Mouse (Mus musculus): ENCODE results near the gene Il1f10. TPM values are rescaled to one million over a fixed set of nuclear protein-coding genes. Genes with fewer than 3 reads are reported as not detected.

The Il1f10 gene
- not detected for total RNA-seq (2018; cell fraction: chromatin; rRNA removed)
- not detected for total RNA-seq (2018; cell fraction: cytosol; rRNA removed)
- not detected for total RNA-seq (2018; cell fraction: nucleus; rRNA removed)
- polyA plus RNA-seq (2018): not detected in 3 replicates

DNA sequence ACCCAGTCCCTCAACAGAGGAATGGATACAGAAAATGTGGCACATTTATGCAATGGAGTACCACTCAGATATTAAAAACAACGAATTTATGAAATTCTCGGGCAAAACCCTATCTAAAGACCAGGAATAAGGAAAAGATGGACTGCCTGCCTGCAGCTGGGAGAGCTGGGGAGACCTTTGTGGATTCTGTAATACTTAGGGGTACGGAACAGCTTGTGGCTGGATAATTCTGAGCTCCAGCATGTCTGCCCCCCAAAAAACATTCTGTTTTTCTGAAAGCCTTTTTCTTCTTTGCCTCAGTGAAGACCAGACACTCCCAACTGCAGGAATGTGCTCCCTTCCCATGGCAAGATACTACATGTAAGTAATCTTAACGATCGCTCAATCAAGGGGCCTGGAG lies at the start of gene Il1f10:
Il1f10 (plus strand) TSS at position 301 of the 400 bp plus-strand sequence.
- no peaks in the 10 kb centered on the region for H3K36me3 ChIP-seq (ENCODE audit: inconsistent target)
- H3K4me3 ChIP-seq (ENCODE audit: inconsistent target): no peak within 1 kb of the TSS
- H3K79me2 ChIP-seq (ENCODE audit: inconsistent target): no peaks in the 10 kb centered on the region
- WGBS (ENCODE audit: missing documents): 88% methylated on average over 5 of the region's 5 CpGs
- no peak within 1 kb of the TSS for H3K27ac ChIP-seq

- Histone ChIP-seq H3K27ac (no peak overlapping the region), H3K79me2 (ENCODE audit: inconsistent target) (no peaks in the 10 kb centered on the region), H3K4me3 (ENCODE audit: inconsistent target) (no peak overlapping the region), H3K36me3 (ENCODE audit: inconsistent target) (no peaks in the 10 kb centered on the region)
- WGBS (ENCODE audit: missing documents): 100% methylated on average over 1 of the region's 1 CpGs
These were observed 23.5 kb upstream of the Il1f10 start for GRCm38 (mm10) chr2:24267503-24267902.

DNA sequence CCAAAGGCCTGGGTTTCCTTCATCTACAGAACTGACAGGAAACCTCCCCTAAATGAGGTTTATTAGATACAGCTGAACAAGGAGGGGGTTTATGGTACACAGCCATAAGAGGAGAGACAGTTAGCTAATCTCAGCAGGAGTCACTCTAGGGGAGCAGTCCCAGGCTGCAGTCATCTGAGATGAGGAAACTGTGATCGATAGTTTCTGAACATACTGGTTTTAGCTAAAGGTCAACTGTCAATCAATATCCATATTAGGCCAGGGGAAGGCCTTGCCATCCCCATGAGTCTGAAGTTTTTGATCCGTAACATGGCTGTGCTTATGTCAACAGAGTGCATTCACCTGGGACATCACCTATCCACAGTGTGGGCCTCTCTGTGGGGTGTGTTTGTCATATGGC lies 17.4 kb upstream of the Il1f10 start:
- 90% methylated on average over 2 of the region's 2 CpGs for WGBS (ENCODE audit: missing documents)
- Histone ChIP-seq H3K79me2 (ENCODE audit: inconsistent target) (no peaks in the 10 kb centered on the region), H3K36me3 (ENCODE audit: inconsistent target) (no peaks in the 10 kb centered on the region), H3K27ac (no peak overlapping the region), H3K4me3 (ENCODE audit: inconsistent target) (no peak overlapping the region)

GRCm38 (mm10) chr2:24275146-24275545 lies 15.8 kb upstream of the Il1f10 start:
- Histone ChIP-seq H3K27ac (no peak overlapping the region), H3K36me3 (ENCODE audit: inconsistent target) (no peaks in the 10 kb centered on the region), H3K79me2 (ENCODE audit: inconsistent target) (no peaks in the 10 kb centered on the region), H3K4me3 (ENCODE audit: inconsistent target) (no peak overlapping the region)
- 44% methylated on average over 1 of the region's 1 CpGs for WGBS (ENCODE audit: missing documents)

DNA sequence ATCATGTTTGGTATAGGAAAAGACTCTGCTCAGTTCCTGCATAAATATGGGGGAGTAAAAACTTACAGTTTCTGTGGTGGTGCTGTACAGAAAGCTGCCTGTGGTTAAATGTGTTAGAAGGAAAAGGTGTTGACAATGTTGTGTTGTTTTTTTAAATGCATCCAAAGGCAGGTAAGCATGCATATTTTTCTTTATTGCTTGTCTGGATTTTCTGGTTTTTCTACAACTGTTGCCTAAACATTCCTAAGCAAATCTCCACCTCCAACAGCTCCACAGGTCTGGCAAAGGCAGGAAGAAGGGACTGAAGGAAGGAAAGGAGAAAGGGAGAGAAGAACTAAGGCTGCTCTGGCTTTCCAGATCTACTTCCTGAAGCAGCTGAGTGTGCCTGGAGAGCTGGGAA lies 14.3 kb upstream of the Il1f10 start, which contains the start of gene Il1f5:
Il1f5 (plus strand) TSS at position 301 of the 400 bp plus-strand sequence.
- Histone ChIP-seq H3K36me3 (ENCODE audit: inconsistent target) (no peaks in the 10 kb centered on the region), H3K79me2 (ENCODE audit: inconsistent target) (no peaks in the 10 kb centered on the region), H3K4me3 (ENCODE audit: inconsistent target) (no peak within 1 kb of the TSS), H3K27ac (no peak within 1 kb of the TSS)

DNA sequence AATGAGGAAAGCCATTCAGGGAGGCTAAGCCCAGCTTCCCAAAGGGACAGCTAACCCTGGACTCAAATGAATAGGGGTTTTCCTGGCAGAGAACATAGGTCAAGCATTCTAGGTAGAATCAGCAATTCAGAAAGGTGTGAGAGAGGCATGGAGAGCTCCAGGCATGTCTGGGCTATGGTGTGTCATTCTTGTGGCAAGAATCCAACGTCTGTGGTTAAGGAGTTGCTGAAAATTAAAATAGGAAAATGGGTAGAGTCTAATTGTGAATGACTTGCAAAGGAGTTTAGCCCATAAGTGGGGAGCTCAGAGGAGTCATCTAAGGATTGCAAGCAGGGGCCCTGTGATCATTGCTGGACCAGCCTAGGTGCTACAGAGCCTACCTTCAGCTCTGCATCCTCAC lies 3.6 kb downstream of the Il1f10 start:
- Histone ChIP-seq H3K79me2 (ENCODE audit: inconsistent target) (no peaks in the 10 kb centered on the region), H3K36me3 (ENCODE audit: inconsistent target) (no peaks in the 10 kb centered on the region), H3K27ac (no peak overlapping the region), H3K4me3 (ENCODE audit: inconsistent target) (no peak overlapping the region)
- WGBS (ENCODE audit: missing documents): 0% methylated on average over 1 of the region's 1 CpGs

GRCm38 (mm10) chr2:24296837-24297236 lies 5.8 kb downstream of the Il1f10 start:
- 3% methylated on average over 3 of the region's 3 CpGs for WGBS (ENCODE audit: missing documents)
- no peaks in the 10 kb centered on the region for H3K79me2 ChIP-seq (ENCODE audit: inconsistent target)
- H3K27ac ChIP-seq: no peak overlapping the region
- H3K36me3 ChIP-seq (ENCODE audit: inconsistent target): no peaks in the 10 kb centered on the region
- no peak overlapping the region for H3K4me3 ChIP-seq (ENCODE audit: inconsistent target)

DNA sequence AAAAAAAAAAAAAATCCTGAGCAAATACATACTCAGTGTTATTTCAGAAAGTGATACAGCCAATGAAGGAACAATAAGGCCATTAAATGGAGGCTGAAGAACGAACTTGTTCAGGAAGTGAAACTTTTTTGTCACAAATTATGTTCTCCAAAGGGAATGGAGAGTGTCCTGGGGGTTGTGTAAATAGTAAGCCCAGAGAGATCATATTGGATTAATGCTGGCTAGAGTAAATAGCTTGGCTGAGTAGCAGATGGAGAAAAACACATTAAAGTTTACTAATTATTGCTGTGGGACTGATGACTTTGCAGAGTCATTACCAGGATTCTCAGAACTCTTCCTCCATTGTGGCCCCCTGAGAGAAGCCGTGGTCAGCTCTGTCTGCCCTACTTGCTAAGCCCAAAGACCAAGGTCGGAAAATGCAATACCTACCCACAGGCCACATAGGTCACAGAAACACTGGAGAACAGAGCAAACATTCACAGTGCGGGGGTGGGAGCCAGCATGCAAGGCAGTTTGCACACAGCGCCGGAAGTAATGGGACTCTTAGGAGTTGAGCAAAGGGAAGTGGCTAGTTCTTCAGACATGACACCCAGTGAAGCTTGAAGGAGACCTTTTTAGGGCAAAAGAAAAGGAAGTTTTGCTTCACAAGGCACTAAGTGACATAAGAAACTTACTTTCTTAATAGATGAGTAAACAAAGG lies 20.5 kb downstream of the Il1f10 start:
- H3K79me2 ChIP-seq (ENCODE audit: inconsistent target): no peaks in the 10 kb centered on the region
- peak overlapping the region; percentile 54 for H3K27ac ChIP-seq
- H3K36me3 ChIP-seq (ENCODE audit: inconsistent target): no peaks in the 10 kb centered on the region
- H3K4me3 ChIP-seq (ENCODE audit: inconsistent target): no peak overlapping the region
- 9% methylated on average over 6 of the region's 6 CpGs for WGBS (ENCODE audit: missing documents)

DNA sequence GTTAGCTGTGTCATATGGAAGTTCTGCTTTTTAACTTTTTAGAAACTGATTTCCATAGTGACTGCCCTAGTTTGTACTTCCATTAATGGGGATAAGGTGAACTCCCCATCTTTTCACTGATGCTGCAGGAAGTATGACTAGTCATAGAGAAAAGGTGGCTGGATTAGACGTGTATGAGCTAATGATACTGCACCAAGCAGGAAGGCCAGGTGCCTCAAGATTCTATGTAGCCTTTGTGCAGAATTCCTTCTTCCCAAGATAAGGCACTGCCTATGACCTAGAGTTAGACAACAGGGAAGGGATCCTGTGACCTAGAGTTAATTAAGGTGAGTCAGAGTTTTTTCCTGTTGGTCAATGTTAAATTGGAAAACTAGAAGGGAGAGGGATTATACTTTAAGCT lies 25.9 kb downstream of the Il1f10 start:
- Histone ChIP-seq H3K36me3 (ENCODE audit: inconsistent target) (no peaks in the 10 kb centered on the region), H3K4me3 (ENCODE audit: inconsistent target) (no peak overlapping the region), H3K79me2 (ENCODE audit: inconsistent target) (no peaks in the 10 kb centered on the region), H3K27ac (no peak overlapping the region)
- whole genome bisulfite sequencing (ENCODE audit: missing documents): 75% methylated on average over 1 of the region's 1 CpGs

DNA sequence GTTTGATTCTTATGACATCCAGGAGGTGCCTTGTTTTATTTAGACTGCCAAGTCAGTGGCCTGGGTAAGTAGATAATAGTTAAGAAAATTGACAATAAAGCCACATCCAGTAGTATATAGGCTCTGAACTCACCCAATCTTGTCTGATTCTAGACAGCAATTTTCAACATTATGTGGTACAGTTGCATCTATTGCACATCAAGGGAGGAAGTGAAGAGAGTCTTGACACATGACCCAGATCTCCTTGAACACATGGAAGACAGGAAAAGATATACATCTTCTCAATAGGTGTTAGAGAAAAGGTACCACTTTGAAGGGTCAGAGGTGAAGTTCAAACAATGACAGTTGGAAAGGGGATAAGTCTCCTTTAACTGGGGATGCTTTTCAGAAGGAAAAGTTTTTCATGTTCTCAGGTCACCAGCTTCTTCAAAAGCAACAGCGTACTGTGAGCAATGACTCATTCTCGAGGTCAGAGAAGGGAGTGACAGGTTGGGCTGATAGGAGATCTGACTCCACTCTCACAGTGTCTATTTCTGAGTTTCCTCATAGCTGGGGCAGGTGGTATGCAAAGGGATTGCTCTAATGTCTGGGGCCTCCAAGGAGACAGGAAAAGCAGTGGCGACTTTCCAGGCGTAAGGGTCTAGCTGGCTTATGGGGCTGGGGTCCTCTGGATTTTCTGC lies 27.1 kb downstream of the Il1f10 start:
- Histone ChIP-seq H3K79me2 (ENCODE audit: inconsistent target) (no peaks in the 10 kb centered on the region), H3K36me3 (ENCODE audit: inconsistent target) (no peaks in the 10 kb centered on the region), H3K27ac (no peak overlapping the region), H3K4me3 (ENCODE audit: inconsistent target) (no peak overlapping the region)
- 66% methylated on average over 4 of the region's 4 CpGs for WGBS (ENCODE audit: missing documents)

DNA sequence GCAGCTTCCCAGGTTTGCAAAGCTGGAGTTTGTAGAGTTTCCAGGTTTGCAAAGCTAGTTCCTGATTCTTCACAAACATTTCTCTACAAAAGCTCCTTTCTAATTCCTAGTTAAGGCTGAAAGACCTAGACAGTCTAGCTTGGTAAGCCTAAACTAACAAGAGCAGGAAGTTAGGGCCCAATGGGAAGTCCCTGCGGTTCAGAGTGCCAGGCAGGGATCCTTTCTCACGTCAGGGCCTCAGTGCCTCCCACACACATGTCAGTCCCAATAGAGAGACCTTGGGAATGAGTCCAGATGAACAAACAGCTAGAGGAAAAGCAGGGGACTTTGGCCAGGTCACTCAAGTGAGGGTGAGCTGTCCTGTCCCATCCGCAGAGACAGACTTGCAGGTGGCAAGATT lies 44.3 kb downstream of the Il1f10 start:
- WGBS (ENCODE audit: missing documents): 36% methylated on average over 3 of the region's 3 CpGs
- Histone ChIP-seq H3K79me2 (ENCODE audit: inconsistent target) (no peaks in the 10 kb centered on the region), H3K4me3 (ENCODE audit: inconsistent target) (no peak overlapping the region), H3K27ac (no peak overlapping the region), H3K36me3 (ENCODE audit: inconsistent target) (no peaks in the 10 kb centered on the region)

DNA sequence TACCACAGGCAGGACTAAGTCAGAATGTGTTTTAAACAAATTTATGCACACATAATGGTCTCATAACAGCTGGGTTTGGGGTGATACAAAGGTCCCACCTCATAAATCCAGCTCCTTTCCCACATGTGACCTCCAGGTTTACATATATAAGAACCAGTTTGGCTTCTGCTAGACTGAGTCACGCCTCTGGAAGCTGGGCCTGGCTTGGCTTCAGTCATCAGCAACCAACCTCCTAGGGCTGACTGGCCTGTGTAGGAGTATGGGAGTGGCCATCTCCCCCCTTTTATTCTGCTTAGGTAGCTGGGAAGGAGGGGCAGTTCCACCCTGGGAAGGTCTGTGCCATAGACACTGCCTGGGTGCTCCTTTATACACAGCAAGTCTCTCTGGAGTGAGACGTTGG lies 45.5 kb downstream of the Il1f10 start, which contains the start of gene Il1rn:
Il1rn (plus strand) TSS at position 309 of the 400 bp plus-strand sequence.
- H3K27ac ChIP-seq: no peak within 1 kb of the TSS
- no peaks in the 10 kb centered on the region for H3K36me3 ChIP-seq (ENCODE audit: inconsistent target)
- no peak within 1 kb of the TSS for H3K4me3 ChIP-seq (ENCODE audit: inconsistent target)
- H3K79me2 ChIP-seq (ENCODE audit: inconsistent target): no peaks in the 10 kb centered on the region
- WGBS (ENCODE audit: missing documents): 95% methylated on average over 2 of the region's 2 CpGs

DNA sequence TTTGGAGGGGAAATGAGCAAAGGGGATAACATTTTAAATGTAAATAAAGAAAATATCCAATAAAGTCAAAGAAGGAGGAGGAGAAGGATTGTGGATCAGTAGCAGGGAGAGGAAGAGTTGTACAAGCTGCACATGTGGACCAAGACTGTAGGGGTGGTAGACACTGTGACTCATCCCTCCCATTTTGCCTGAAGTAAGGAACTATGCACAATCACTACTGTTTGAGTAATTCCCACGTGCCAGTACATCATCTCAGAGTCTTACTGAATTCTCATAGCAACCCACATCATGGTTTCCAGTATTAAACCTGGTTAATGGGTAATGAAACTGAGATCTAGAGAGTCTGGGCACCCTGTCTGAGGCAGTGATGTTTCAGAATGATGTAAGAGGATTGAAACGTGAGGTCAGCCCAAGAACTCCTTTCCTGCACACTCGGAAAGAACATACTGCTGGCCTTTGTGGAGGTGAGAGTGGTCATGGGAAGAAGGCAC lies 50.4 kb downstream of the Il1f10 start:
- H3K4me3 ChIP-seq (ENCODE audit: inconsistent target): no peak overlapping the region
- H3K79me2 ChIP-seq (ENCODE audit: inconsistent target): no peaks in the 10 kb centered on the region
- no peaks in the 10 kb centered on the region for H3K36me3 ChIP-seq (ENCODE audit: inconsistent target)
- H3K27ac ChIP-seq: peak overlapping the region; percentile 21; the same call in 1 of the 2 replicates
- WGBS (ENCODE audit: missing documents): 61% methylated on average over 3 of the region's 3 CpGs
